Mouse (Mus musculus): ENCODE measurements around the gene Spn. TPM values are rescaled to one million over a fixed set of nuclear protein-coding genes. Genes with fewer than 3 reads are reported as not detected.

Gene Spn
- total RNA-seq, 2 experiments from 2014 or later, result 0.70 to 1.3 TPM

Other genes starting within 250 kb of the Spn start
- gene Tmem219, start 214.9 kb downstream of the Spn start, total RNA-seq (2021), result 10 to 100 TPM; 27.3 to 32.4 TPM
- gene Kctd13, start 208.9 kb downstream of the Spn start, total RNA-seq (2021), result 10 to 100 TPM; 23.7 to 31.9 TPM
- 1 to 10 TPM; 1.6 to 2.4 TPM for gene Asphd1, start 188.2 kb downstream of the Spn start, total RNA-seq (2021)
- 100 to 1,000 TPM in 1 of 2 experiments, 10 to 100 TPM in 1; 47.1 to 108 TPM for gene Sez6l2, start 187.3 kb downstream of the Spn start, total RNA-seq (2021)
- 10 to 100 TPM; 85.1 to 93.1 TPM for gene Cdipt, start 161.9 kb downstream of the Spn start, total RNA-seq (2021)
- under 1 TPM; 0.60 to 0.69 TPM for gene Cdiptos, start 161.7 kb downstream of the Spn start, total RNA-seq (2021)
- gene Mvp, start 123.2 kb downstream of the Spn start, total RNA-seq (2021), result 100 to 1,000 TPM; 102 to 129 TPM
- 1 to 10 TPM in 1 of 2 experiments, not detected in 1; 3.0 TPM for gene Pagr1b, start 121.3 kb downstream of the Spn start, total RNA-seq (2021)
- 10 to 100 TPM in 1 of 2 experiments, 1 to 10 TPM in 1; 4.4 to 15.1 TPM for gene Pagr1a, start 120.5 kb downstream of the Spn start, total RNA-seq (2021)
- gene Gm42742, start 116.7 kb downstream of the Spn start, total RNA-seq (2021), result 10 to 100 TPM; 28.9 to 29.6 TPM
- gene Prrt2, start 116.6 kb downstream of the Spn start, total RNA-seq (2021), result 1 to 10 TPM; 1.9 to 2.9 TPM
- gene Maz, start 110.8 kb downstream of the Spn start, total RNA-seq (2021), result 100 to 1,000 TPM; 120 to 126 TPM
- 1 to 10 TPM; 5.7 to 6.8 TPM for gene Kif22, start 95.4 kb downstream of the Spn start, total RNA-seq (2021)
- not detected for gene Zg16, start 50.5 kb downstream of the Spn start, total RNA-seq (2021)
- 1 to 10 TPM in 1 of 2 experiments, under 1 TPM in 1; 0.89 to 1.1 TPM for gene AI467606, start 46.5 kb downstream of the Spn start, total RNA-seq (2021)
- under 1 TPM; 0.26 to 0.40 TPM for gene Qprt, start 15.6 kb downstream of the Spn start, total RNA-seq (2021)
- gene Cd2bp2, start 58.2 kb upstream of the Spn start, total RNA-seq (2021), result 10 to 100 TPM; 59.3 to 61.0 TPM
- gene Tbc1d10b, start 70.6 kb upstream of the Spn start, total RNA-seq (2021), result 10 to 100 TPM; 40.7 to 48.4 TPM
- 1 to 10 TPM; 1.9 to 2.7 TPM for gene Mylpf, start 71.1 kb upstream of the Spn start, total RNA-seq (2021)
- 10 to 100 TPM; 10.1 to 11.9 TPM for gene Zfp553, start 95.2 kb upstream of the Spn start, total RNA-seq (2021)
- 1 to 10 TPM; 5.6 to 7.9 TPM for gene Sept1, start 95.3 kb upstream of the Spn start, total RNA-seq (2021)
- 10 to 100 TPM; 28.0 to 34.2 TPM for gene Zfp771, start 106.5 kb upstream of the Spn start, total RNA-seq (2021)
- gene Dctpp1, start 122.9 kb upstream of the Spn start, total RNA-seq (2021), result 10 to 100 TPM; 27.8 to 49.1 TPM
- gene Sephs2, start 136.2 kb upstream of the Spn start, total RNA-seq (2021), result 100 to 1,000 TPM in 1 of 2 experiments, 10 to 100 TPM in 1; 65.9 to 128 TPM
- gene Itgal, start 158.4 kb upstream of the Spn start, total RNA-seq (2021), result 1 to 10 TPM; 1.1 to 1.8 TPM
- 10 to 100 TPM; 25.9 to 26.1 TPM for gene Zfp768, start 207.8 kb upstream of the Spn start, total RNA-seq (2021)
- 10 to 100 TPM; 10.7 to 12.2 TPM for gene Zfp747, start 238.2 kb upstream of the Spn start, total RNA-seq (2021)
- 1 to 10 TPM; 4.7 to 5.2 TPM for gene 9130019O22Rik, start 249.3 kb upstream of the Spn start, total RNA-seq (2021)

Measured in adrenal gland, postnatal 36 days (tissue).